Mouse (Mus musculus) ovary, postnatal 10 days (tissue): ENCODE results near the gene Trappc5.

Source experiments
- DNase-seq: peaks from one replicate; pipeline ENCODE4 v3.0.0; 2022; ENCODE audit warnings: low spot score

Trappc5 gene

DNA sequence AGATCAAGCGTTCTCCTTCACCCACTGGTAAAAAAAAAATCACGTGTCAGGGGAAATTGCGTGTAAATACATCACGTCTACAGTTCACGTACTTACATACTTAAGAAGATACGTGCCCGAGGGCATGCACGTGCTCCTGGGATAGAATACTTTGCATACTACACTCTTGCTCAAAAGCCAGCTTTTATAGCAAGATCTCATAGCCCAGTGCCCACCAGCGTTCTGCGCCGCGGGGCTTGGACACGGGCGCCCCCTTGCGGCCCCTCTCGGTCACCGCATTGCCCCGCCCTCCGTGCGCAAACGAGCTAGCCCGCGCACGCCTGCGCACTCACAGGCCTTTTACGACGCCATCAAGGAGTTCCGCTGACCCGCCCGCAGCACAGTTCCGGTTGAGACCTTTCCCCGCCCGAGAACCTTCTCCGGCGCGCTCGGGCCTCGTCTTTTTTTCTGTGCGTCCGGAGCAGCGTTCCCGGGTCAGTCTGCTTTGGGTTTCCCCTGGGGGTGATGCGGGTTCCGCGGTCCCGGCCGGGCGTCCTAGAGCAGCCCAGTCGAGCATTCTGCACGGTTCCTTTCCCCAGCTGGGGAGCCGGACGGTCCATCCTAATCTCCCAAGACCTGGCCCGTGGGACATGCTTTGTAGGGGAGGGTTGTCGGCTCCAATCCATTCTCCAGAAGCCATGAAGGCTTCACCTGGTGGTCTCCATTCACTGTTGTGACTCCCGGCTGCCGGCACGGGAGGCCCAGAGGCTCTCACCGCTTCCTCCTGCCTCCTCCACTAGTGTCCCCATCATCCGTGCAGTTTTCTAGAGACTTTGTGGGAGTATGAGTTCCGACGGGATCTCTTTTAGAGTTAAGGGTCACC lies at the start of gene Trappc5:
Trappc5 (plus strand) TSS at position 169 of the 862 bp plus-strand sequence.
- DNase-seq: peak; percentile 90

DNA sequence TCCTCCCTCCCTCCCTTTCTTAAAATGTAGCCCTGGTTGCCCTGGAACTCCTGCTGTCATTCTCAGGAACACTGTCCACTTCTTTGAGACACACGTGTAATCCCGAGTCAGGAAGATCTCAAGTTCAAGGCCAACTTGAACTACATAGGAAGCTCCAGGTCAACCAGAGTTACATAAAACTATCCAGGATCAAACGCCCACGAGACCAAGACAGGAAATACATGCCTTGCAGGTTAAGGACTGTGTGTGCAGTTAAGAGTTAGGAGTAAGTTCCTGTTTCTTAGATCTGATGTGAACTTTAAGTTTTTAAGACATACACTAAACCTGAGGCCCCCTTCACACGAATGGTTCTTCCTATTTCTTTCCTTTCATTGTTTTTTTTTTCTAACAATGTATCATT lies 49.1 kb upstream of the Trappc5 start:
- no peak for DNase-seq

DNA sequence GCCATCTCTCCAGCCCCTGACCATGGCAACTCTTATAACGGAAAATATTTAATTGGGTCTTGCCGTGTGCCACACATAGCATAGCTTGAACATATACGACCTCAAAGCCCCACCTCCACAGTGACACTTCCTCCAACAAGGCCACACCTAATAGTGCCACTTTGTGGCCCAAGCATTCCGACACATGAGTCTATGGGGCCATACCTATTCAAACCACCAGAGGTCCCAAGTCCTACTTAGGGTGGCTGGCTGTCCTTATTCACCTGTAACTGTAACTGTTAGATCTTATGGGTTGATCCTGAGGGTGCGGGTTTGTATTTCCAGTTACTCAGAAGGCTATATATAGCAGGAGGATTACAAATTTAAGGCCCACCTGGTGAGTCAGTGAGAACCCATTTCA lies 48.1 kb upstream of the Trappc5 start:
- DNase-seq: no peak

GRCm38 (mm10) chr8:3630647-3631477 lies 45.2 kb upstream of the Trappc5 start, which contains the start of gene Stxbp2:
TSS of gene Stxbp2 (plus strand) at chr8:3630955.
- DNase-seq: no peak

DNA sequence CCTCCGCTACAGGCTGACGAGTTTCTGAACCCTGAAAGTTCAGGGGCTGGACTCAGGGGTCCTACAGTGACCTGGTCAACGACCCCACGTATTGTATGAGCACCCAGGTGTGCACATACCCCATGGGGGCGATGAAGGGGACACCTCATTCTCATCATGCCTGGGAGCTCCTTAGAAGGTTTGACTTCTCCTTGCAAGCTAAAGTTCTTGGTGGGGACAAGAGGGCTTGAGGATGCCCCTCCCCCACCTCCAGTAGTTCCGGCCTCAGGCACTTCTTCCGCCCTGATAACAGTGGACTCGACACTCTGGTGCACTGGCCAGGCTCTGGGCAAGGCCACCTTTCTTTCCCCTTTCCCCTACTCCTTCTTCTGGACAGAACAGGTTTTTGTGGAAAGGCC lies 44.6 kb upstream of the Trappc5 start:
- no peak for DNase-seq

GRCm38 (mm10) chr8:3645804-3646203 lies 30.3 kb upstream of the Trappc5 start:
- DNase-seq: no peak

DNA sequence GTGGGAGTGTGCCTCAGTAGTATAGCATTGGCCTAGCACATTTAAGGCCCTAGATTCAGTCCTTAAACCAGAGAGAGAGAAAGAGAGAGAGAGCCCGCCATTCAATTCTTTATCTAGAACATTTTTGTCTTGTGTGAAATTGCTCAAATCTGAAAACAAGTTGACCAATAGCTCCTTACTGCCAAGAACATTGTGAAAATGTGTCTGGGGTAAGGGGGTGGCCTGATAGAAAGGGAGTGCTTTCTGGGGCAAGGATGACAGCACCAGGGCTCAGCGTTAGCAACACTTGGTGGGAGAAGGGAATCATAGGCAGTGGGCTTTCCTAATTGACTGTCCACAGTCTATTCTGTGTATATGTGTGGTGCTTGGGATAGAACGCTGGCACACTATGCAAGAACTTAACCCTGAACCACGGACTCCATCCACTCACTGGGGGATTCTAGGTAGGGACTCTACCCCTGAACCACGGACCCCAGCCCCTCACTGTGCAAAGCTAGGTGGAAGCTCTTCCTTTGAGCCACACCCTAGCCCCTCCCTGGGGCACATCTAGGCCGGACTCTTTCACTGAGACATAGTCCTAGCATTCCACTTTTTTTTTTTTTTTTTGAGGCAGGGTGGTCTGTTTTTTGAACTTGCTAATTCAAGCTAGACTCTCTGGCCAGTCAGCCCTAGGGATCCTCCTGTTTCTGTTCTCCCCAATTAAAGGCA lies 29.1 kb upstream of the Trappc5 start:
- no peak for DNase-seq

GRCm38 (mm10) chr8:3647561-3647960 lies 28.5 kb upstream of the Trappc5 start:
- DNase-seq: no peak

- no peak for DNase-seq
Measured at GRCm38 (mm10) chr8:3648268-3648667, 27.8 kb upstream of the Trappc5 start.

GRCm38 (mm10) chr8:3648990-3649389 lies 27.1 kb upstream of the Trappc5 start:
- no peak for DNase-seq

DNA sequence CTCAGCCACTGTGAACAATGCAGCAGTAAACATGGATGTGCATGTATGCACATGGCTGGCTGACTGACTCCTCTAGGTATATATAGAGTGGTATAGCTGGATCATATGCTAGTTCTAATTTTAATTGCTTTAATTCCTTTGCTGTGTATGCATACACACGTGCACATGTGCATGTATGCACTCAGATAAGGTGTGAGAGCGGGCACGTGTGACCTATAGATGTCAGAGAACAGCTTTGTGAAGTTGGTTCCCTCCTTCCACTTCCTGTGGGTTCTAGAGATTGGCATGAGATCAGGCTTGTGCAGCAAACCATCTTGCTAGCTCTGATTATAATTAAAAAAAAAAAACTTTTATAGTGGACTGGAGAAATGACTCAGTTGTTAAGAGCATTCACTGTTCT lies 23.3 kb upstream of the Trappc5 start:
- no peak for DNase-seq

DNA sequence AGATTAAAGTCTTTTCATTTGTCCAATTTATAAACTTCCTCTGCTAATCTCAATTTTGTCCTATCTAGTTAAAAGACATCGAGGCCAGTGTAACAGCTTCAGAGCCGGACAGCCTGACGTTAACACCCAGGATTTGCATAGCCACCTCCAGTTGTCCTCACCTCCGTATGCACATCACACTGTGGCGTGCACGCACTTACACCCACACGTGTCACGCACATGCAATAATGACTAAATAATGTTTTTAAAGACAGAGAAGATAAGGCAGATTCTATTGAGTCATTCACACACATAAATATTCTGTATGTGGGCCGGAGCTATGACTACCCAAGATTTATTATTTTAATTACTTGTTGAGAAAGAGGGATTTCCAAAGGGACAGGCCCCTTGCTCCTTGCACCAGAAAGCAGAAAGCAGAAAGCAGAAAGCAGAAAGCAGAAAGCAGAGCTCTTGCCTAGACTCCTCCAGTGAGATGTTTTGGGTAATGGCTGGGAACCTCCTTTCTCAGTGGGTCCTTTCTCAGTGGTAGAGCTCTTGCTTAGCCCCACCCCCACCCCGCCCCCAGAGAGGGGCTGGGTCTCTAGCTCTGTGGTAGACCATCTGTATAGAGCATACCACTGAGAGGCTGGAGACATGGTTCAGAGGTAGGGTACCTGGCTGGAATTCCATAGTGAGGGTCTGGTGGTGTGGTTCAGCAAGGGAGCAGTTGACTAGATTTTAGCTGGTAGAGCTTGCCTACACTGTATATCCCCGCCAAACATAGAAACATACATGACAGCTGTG lies 21.2 kb upstream of the Trappc5 start:
- DNase-seq: no peak

GRCm38 (mm10) chr8:3655526-3655925 lies 20.6 kb upstream of the Trappc5 start, which contains the start of gene Retn:
TSS of gene Retn (plus strand) at chr8:3655770.
- DNase-seq: no peak

DNA sequence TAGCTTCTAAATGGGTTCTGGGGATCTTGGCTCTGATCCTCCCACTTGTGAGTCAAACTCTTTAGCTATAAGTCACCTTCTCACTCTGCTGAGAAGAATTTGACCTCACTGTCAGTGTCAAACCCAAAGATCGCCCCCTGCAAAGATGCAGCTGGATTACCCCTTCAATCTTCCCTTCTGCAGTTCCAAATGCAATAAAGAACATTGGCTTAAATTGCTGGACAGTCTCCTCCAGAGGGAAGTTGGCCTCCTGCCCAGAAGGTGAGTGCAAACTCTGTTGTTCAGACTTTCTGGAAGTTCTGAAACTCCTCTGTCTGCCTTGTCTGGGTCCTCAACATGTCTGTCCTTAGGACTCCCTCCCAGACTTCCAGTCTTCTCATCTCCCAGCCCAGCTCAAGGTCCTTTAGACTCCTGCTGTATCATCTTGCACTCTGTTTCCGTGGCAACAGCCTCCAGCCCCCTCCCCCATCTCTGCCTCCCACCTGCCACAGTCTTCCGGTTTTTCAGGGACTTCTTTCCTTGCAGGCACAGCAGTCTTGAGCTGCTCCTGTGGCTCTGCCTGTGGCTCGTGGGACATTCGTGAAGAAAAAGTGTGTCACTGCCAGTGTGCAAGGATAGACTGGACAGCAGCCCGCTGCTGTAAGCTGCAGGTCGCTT lies 19.2 kb upstream of the Trappc5 start:
- no peak for DNase-seq

DNA sequence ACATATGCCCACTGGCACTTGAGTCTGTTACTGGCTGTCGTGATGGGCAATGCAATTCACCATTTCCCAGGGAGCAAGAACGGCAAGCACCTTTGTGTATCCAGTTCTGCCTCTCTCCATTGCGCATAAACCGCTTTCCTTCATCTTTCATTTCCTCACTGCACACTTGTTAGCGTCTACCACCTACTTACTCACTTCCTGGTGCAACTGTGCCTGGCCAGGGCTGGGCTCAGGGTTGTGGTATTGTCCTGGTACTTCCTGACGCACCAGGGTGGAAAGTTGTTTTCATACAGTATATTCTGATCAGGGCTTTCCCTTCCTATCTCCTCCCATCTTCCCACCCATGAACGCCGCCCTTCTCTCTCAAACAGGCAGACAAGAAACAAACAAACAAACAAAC lies 15.2 kb upstream of the Trappc5 start:
- DNase-seq: no peak

DNA sequence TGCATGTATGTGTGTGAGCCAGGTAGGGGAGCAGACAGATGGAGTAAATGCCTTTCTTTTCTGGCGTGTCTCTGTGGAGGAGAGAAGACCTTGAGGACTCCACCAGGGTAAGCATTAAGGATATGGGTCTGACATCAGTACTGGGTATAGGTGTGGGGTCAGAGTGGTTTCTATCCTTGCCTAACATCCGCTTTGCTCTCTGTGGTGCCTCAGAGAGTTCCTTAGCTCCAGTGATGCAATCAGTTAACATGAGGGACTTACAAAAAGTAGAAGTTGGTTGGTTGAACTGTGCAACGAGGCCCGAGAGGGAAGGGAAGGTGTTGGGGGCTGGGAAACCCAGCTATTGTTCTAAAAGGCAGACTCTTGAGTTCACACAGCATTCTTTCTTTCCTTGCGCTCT lies 11.7 kb upstream of the Trappc5 start:
- no peak for DNase-seq

- DNase-seq: no peak
Measured at GRCm38 (mm10) chr8:3665507-3665906, 10.6 kb upstream of the Trappc5 start, which contains the start of gene Mcemp1. TSS of gene Mcemp1 (plus strand) at chr8:3665754.

- no peak for DNase-seq
Measured at GRCm38 (mm10) chr8:3670388-3670787, 5.7 kb upstream of the Trappc5 start.

DNA sequence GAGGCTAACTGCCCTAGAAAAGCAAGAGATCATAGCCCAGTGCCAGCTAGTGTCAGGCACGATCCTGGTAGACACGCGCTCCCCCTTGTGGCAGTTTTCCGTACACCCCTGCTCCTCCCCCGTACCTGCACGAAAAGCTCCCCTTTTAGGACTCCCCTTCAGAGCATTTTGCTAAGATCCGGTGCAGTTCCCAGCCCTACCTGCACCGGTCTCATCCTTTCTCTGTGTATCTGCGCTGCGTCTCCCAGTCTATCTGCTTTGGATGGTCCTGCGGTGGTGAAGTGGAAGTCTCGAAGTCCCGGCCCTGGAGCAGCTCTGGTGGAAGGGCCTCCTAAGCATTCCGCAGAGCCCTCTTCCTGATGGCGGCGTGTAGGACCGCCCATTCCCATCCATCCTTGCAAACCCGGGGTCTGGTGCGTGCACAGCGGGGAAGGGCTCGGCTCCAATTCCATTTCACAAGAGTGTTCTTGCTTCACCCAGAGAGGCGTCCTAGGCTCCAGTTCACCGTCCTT lies 4.1 kb upstream of the Trappc5 start, which contains the start of gene Fcor:
Fcor (minus strand) TSS at position 383 of the 512 bp plus-strand sequence.
- DNase-seq: peak; percentile 63

GRCm38 (mm10) chr8:3674671-3675070 lies 1.4 kb upstream of the Trappc5 start:
- DNase-seq: no peak
